Mouse (Mus musculus): ENCODE data around the gene Fbxl13.

- TF ChIP-seq MAX (IDR thresholded peaks at IDR 0.05; ENCODE audit: low read depth) (no peak), POLR2A (IDR thresholded peaks at IDR 0.05; ENCODE audit: insufficient read length, low read depth) (no peak), TCF12 (IDR thresholded peaks at IDR 0.05; ENCODE audit: insufficient read depth, poor library complexity, severe bottlenecking) (no peak), USF1 (IDR thresholded peaks at IDR 0.05; ENCODE audit: low read depth) (no peak), TCF3 (IDR thresholded peaks at IDR 0.05; ENCODE audit: insufficient read length, low read depth) (no peak), MYOG (IDR thresholded peaks at IDR 0.05; ENCODE audit: control insufficient read depth in 1 of 3, insufficient read depth in 1 of 3, insufficient read length in 2 of 3, low read depth in 2 of 3) (no peak), POLR2AphosphoS2 (IDR thresholded peaks at IDR 0.05; ENCODE audit: insufficient read length, low read depth) (no peak), REST (IDR thresholded peaks at IDR 0.05; ENCODE audit: insufficient read depth, insufficient read length) (no peak), E2F4 (IDR thresholded peaks at IDR 0.05; ENCODE audit: insufficient read depth) (no peak)
Measured at GRCm38 (mm10) chr5:21574386-21575209, 70.8 kb downstream of the Fbxl13 start.

Data from myocyte (in vitro differentiated cells).